Mouse (Mus musculus): ENCODE measurements around the gene Gipc2. TPM values are rescaled to one million over a fixed set of nuclear protein-coding genes. Genes with fewer than 3 reads are reported as not detected.
A peak's percentile ranks its signal among the peaks of the same experiment; 100 is the strongest.
"Not testable (repeated sequence)": the region's sequence is repeated elsewhere in the genome, so short reads cannot be mapped to it uniquely, and the experiment has no call there.

Gene Gipc2
- total and polyA plus RNA-seq, 3 experiments = 0.11 to 1.1 (median 0.52) TPM

DNA sequence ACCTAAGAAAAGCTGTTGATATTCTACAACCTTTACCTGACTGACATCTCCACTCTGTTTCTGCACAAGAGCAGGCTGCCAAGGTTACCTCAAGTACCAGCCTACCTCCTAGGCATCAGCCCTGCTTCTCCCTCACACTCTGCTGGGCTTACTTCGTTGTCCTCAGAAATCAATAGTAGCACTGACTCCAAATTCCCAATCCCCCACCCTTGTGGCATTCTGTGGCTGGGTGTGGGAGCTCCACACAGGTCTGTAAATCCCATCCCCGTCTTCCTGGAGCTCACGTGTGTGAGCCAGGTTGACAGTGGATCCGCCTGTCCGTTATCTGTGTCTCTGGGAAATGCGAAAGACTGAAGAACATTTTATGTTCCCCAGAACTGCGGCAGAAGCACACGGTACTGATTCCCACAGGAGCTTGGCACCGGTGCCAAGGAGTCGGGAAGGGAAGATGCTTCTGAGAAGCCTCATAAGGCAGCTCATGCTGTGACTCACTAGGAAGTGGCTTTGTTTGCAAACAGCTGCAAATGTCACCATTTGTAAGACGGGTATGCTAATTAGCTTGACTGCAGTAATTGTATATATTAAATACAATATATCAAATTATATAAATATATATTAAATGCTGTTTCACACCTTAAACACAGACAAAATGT is 10.6 kb downstream of the Gipc2 start:
- no peak for DNase-seq

GRCm38 (mm10) chr3:152154095-152154494 is 11.9 kb downstream of the Gipc2 start:
- DNase-seq = no peak

DNA sequence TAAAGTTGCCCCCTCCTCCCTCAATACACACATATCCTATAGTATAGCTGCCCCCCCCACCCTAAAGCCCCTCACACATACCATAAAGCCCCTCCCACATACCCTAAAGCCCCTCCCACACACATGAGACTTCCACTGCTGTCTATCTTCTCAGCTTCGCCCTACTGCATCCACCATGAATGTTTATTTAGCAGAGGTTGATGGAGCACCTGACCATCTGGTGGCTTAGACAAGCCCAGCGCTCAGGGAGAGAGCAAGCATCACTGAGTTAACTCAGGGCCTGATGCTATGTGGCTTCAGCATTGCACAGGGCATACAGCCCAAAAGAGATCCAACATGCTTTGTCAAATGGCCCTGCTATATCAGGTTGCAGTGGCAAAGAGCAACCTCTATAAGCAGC is 12.9 kb downstream of the Gipc2 start:
- DNase-seq = no peak

DNA sequence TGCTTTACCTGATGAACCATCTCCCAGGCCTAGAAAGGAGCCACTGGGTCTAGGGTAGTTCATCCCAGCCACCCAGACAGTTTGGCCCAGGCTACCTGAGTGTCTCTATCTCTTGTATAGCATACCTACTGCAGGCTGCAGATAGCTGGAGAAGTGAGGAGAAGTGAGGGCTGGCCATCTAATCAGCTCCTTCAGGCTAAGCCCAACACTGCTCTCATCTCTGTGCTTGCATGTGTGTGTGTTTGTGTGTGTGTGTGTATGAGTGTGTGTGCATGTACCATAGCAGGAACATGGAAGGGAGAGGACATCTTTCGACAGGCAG is 13.6 kb downstream of the Gipc2 start:
- no peak for DNase-seq

GRCm38 (mm10) chr3:152151725-152152482 is 14.1 kb downstream of the Gipc2 start:
- DNase-seq = no peak

DNA sequence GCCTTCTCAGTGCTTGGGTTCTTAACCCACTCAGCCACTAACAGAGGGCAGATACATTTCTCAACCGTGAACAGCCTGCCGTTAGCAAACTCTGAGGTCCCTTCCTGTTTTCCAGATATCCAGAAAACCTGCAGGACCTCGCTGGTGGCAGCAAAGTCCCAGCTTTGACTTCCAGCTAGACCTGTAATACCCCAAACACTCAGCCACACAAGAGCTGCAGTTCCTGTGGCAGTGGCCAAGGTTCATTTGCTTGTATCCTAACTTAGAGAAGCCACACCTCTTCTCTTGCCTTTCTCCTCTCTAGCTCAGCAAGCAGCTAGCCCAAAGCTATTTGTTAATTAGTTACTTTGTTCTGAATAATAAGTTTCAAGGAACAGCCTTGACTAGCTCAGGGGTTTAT is 16.2 kb downstream of the Gipc2 start:
- no peak for DNase-seq

DNA sequence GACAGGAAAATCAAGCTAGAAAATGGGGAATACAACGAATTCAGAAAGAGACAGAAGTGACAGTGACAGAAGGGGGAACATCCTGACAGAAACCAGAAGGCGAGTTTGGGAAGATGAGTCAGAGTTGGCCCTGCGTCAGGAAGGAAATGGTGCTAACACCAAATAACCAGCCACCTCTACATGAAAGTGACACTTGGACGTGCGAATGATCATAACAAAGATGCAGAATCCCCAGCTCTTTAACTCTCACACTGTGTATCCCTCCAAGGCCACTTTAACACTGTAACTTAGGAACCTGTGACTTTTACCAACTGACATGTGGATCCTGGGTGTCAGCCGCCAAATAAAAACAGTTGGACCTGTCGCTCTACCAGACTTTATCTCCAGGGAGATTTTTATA is 16.6 kb downstream of the Gipc2 start:
- no peak for DNase-seq

DNA sequence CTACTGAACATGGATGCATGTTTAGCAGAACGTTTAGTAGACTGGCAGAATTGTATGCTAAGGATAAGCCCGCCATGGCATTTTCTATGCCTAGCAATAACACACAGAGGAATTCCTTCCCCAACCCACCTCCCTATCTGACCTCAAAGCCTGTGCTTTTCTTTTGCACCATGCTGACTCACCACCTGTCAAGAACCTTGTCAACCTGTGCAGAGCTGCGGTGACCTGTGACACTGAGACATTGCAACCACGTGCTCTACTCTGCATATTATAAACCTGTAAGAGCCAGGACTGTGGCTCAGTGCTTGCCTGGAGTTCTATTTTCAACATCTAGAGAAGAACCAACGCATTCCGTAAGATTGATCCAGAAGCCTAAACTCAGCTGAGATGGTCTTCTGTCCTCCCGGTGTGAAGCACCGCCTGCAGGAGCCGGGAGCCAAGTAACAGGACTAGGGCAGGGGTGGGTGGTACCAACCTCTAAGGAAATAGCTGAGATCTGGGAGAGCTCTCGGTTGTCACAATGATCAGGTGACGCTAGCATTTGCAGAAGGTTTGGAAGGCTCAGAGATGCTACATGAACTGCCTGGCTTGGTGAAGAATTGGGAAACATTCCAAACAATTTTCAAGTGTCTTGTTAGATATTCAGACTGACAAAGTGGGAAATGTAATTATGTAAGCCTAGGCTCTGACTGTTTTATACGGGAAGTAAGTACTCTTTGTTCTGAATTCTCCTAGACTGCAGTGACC is 18.8 kb downstream of the Gipc2 start:
- no peak for DNase-seq

DNA sequence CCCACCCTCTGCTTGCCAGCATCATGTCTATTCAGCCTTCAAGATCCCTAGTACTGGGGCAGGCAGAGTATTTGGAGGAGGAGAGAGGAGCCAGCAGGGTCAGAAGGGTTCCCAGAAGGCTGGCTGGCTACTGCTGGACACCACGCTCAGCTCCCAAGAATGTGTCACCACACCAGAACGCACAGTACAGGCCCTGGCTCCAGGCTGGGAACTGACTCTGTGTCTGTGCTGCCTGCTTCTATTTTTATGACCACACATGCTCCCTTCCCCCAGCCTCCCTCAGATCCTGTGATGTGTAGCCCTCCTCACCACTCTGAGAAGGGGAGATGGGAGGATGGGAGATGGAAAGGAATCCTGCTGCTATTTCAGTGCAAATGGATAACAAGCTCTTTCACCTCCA is 20.8 kb downstream of the Gipc2 start:
- peak; percentile 49 for DNase-seq

DNA sequence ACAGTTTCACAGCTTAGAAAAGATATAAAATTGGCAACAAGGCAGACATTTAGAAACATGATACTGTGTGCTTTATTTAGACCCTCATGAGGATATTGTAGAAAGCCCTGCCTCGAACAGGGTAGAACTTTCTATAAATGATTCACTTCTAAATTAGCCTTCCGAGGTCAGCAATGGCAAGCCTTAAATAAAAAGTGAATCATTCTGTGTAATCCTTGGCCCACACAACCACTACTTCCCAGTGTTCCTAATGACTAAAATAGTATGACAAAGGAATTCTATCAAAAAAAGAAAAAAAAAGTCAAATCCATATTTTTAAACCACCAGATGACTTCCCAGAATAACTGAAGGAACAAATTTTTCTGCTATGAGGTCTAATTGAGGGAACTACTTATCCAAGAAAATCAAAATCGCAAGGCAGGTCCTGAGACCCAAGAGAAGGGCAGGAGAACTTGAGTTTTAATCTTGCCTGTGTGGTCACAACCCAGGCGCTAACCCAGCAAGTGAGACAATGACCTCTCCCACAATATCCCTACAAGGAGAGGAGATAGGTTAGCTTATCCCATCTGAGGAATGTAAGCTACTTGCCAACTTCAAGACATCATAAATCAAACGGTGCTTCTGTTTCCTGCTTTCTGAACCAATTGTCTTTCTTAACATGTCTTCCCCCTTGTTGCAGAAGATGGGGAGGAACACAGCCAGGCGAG is 22.9 kb downstream of the Gipc2 start:
- DNase-seq = peak; percentile 42

- peak; percentile 21 for DNase-seq
Observed at GRCm38 (mm10) chr3:152142146-152142545, 23.9 kb downstream of the Gipc2 start.

DNA sequence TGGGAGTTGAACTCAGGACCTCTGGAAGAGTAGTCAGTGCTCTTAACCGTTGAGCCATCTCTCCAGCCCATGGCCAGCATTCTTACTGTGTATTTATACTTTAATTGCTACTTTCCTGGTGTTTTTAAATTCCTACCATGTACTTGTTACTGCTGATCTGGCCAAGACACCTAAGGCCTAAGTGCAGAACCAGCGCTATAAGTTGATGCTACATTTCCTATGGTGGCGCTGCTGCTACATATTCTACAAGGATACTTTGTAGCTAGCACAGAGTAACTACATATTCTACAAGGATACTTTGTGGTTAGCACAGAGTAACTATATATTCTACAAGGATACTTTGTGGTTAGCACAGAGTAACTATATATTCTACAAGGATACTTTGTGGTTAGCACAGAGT is 26.7 kb downstream of the Gipc2 start:
- not testable (repeated sequence) for DNase-seq

GRCm38 (mm10) chr3:152136106-152136505 is 29.9 kb downstream of the Gipc2 start:
- not testable (repeated sequence) for DNase-seq

DNA sequence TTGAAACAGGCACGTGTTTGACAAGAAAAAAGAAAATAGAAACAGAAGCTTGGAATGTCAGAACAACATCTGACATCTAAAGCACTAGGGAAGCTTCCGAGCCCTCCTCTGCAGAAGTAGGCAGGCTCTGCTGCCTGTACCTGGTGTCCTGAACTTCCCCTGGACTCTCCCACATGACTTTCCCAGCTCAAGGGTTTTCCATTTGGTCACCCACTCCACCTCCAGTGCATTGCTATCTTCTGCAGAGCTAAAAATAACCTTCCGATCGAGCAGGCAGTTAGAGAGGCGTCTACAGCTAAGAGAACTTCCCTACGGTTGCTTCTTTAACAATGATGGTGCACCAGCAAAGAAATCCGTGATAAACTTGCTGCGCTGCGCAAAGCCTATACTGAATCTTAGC is 32.4 kb downstream of the Gipc2 start:
- no peak for DNase-seq

- no peak for DNase-seq
Observed at GRCm38 (mm10) chr3:152130963-152131362, 35.1 kb downstream of the Gipc2 start.

DNA sequence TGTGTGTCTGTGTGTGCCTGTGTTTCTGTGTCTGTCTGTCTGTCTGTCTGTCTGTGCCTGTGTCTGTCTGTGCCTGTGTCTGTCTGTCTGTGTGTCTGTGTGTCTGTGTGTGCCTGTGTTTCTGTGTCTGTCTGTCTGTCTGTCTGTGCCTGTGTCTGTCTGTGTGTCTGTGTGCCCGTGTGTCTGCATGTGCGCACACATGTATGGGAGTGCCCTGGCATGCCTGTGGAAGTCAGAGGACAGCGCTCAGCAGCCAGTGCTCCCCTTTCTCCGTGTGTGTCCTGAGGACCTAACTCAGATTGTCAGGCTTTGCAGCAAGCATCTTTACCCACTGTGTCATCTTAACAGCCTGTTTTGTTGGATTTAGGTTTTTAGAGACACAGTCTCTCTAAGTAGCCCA is 36.6 kb downstream of the Gipc2 start:
- DNase-seq = not testable (repeated sequence)

DNA sequence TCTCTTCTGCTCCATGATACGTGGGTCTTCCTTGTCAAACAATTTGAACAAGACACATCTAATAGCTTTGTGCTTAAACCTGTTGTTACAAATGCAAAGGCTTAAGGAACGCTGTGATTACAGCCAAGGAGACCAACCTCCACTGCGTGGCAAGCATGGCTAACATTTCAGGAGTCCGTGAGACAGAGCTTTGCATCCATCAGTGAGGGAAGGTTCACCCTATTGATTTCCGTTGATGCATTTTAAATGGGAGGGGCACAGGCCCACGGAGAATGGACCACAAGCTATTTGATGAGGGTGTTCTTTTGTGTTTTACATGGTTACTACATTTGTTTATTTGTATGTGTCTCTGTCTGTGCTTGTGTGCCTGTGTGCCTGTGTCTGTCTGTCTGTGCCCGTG is 37.4 kb downstream of the Gipc2 start:
- no peak for DNase-seq

- DNase-seq = peak; percentile 28
Observed at GRCm38 (mm10) chr3:152127144-152127543, 38.9 kb downstream of the Gipc2 start.

DNA sequence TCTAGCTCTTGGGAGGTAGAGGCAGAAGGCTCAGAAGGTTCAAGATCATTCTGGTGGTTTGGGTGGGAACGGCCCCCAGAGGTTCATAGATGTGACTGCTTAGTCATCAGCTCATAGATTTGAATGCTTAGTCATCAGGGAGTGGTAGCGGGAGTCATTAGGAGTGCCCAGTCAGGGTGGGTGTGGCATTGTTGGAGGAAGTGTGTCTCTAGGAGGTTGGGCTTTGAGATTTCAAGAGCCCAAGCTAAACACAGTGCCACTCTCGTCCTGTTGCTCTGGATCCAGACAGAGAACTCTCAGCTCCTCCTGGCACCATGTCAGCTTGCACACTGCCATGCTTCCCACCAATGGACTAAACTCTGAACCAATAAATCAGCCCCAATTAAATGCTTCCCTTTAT is 43.3 kb downstream of the Gipc2 start:
- peak; percentile 69 for DNase-seq

DNA sequence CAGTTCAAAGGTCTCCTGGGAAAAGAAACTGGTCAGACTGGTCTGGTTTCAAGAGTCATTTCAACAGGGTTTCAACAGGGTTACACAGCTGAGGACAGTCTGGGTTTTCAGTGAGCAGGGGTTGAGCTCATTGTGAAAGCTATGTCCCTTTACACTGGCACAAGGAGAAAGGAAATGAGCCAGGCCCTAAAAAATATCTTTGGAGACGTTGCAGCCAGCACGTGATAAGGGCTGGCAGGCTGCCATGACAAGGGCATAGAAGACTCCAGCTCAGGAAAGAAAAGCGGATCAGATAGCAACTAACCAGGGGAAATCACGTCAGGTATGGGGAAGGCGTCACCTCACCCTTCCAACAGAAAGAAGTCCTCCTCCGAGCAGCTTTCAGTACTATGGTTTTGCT is 43.9 kb downstream of the Gipc2 start:
- DNase-seq = peak; percentile 86

- DNase-seq = no peak
Observed at GRCm38 (mm10) chr3:152121169-152122009, 44.6 kb downstream of the Gipc2 start.

- DNase-seq = no peak
Observed at GRCm38 (mm10) chr3:152119987-152120386, 46.0 kb downstream of the Gipc2 start.
